Mouse (Mus musculus): Measurements from ENCODE around the gene Mtss1l. TPM values are rescaled to one million over a fixed set of nuclear protein-coding genes. Genes with fewer than 3 reads are reported as not detected.

Mtss1l gene
- polyA plus RNA-seq, 1 experiment: not detected

DNA sequence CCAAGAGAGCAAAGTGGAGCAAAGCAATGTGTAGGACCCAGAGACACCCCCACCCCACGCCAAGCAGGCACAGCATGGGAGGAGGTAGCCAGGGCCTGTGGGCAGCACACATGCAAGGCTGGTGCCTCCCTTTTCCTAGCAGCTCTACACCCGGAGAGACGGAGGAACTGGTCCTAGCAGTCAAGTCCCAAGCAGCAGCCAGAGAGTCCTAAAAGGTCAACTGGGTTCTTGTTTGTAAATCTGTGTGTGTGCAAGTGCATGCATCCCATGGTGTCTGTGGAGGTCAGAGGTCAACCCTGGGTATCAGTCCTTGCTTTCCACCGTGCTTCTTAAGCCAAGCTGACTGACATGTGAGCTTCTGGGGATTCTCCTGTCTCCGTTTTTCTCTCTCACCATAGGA lies 27.1 kb upstream of the Mtss1l start:
- TF ChIP-seq CTCF (IDR thresholded peaks at IDR 0.05; ENCODE audit: insufficient read depth, low read depth, low read length) (no peak), POLR2A (IDR thresholded peaks at IDR 0.05; ENCODE audit: insufficient read depth, low read depth, low read length) (no peak)
- Histone ChIP-seq H3K27ac (ENCODE audit: insufficient read depth, low read depth, low read length) (no peak overlapping the region; the same call in 1 of the 2 replicates), H3K4me1 (ENCODE audit: control insufficient read depth, insufficient read depth, low read length) (peaks cover 39% of the 10 kb centered on the region), H3K4me3 (ENCODE audit: insufficient read depth, low read depth, low read length) (no peak overlapping the region)
- 79% methylated on average over 5 of the region's 5 CpGs for WGBS

DNA sequence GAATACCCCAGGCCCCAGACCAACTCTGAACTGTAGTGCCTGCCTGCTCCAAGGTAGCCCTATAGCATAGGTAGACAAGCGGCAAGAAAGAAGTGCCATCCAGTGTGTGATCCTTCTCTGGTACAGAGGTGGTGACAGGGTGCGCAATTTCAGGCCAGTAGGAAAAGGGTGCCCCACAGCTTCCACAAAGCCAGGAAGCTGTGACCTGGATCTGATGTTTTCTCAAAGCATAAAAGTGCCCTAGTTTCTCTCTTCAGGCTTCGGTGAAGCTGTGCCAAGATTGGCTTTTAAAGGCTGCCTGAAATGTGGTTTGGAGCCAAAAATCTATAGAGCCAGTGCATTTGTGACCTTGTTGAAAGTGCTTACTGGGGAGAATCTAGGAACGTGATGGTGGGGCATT lies 26.4 kb upstream of the Mtss1l start:
- Histone ChIP-seq H3K4me3 (ENCODE audit: insufficient read depth, low read depth, low read length) (no peak overlapping the region), H3K4me1 (ENCODE audit: control insufficient read depth, insufficient read depth, low read length) (peaks cover 41% of the 10 kb centered on the region), H3K27ac (ENCODE audit: insufficient read depth, low read depth, low read length) (peak overlapping the region; percentile 35)
- 55% methylated on average over 4 of the region's 4 CpGs for WGBS
- TF ChIP-seq CTCF (IDR thresholded peaks at IDR 0.05; ENCODE audit: insufficient read depth, low read depth, low read length) (no peak), POLR2A (IDR thresholded peaks at IDR 0.05; ENCODE audit: insufficient read depth, low read depth, low read length) (no peak)

DNA sequence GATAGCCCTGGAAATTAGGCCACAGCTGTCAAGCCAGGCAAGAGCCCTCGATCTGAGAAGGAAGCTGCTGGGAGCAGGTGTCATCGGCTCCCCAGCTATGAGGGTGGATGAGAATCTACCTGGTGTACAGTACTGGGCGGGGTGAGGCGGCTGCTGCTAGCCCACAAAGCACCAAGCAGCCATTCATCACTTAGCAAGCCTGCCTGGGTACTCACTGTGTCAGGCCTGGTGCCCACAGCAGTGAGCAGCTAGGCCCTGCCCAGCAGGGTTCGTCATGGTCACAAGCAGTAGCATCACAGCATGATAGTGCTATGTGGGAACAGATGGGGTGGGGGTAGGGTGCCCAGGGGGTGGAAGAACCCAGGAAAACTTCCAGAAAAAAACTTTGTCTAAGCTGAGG lies 25.8 kb upstream of the Mtss1l start:
- Histone ChIP-seq H3K4me3 (ENCODE audit: insufficient read depth, low read depth, low read length) (no peak overlapping the region), H3K4me1 (ENCODE audit: control insufficient read depth, insufficient read depth, low read length) (peaks cover 41% of the 10 kb centered on the region), H3K27ac (ENCODE audit: insufficient read depth, low read depth, low read length) (peak overlapping the region; percentile 35)
- TF ChIP-seq CTCF (IDR thresholded peaks at IDR 0.05; ENCODE audit: insufficient read depth, low read depth, low read length): no peak
- TF ChIP-seq POLR2A (IDR thresholded peaks at IDR 0.05; ENCODE audit: insufficient read depth, low read depth, low read length): no peak
- 56% methylated on average over 5 of the region's 5 CpGs for WGBS

DNA sequence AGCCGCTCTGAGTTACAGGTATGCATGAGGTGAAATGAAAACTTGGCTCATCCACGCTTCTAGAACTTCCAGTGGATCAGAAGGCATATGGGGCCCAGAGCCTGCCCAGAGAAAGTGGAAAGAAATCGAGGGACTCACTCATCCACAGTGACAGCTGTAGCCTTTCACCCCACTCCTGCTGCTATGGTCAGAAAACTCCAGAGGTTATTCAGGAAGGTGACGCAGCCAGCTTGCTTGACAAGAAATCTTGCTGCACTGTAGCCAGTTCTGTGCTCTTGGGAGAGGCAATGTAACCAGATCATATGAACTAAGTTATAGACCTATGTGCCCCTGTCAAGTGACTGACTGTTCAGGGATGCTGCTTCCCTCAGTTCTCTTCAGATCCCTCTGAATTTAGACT lies 25.2 kb upstream of the Mtss1l start:
- no peak for TF ChIP-seq POLR2A (IDR thresholded peaks at IDR 0.05; ENCODE audit: insufficient read depth, low read depth, low read length)
- TF ChIP-seq CTCF (IDR thresholded peaks at IDR 0.05; ENCODE audit: insufficient read depth, low read depth, low read length): no peak
- Histone ChIP-seq H3K4me1 (ENCODE audit: control insufficient read depth, insufficient read depth, low read length) (peaks cover 41% of the 10 kb centered on the region), H3K4me3 (ENCODE audit: insufficient read depth, low read depth, low read length) (no peak overlapping the region), H3K27ac (ENCODE audit: insufficient read depth, low read depth, low read length) (peak overlapping the region; percentile 33; the same call in 1 of the 2 replicates)
- 87% methylated on average over 4 of the region's 4 CpGs for WGBS

DNA sequence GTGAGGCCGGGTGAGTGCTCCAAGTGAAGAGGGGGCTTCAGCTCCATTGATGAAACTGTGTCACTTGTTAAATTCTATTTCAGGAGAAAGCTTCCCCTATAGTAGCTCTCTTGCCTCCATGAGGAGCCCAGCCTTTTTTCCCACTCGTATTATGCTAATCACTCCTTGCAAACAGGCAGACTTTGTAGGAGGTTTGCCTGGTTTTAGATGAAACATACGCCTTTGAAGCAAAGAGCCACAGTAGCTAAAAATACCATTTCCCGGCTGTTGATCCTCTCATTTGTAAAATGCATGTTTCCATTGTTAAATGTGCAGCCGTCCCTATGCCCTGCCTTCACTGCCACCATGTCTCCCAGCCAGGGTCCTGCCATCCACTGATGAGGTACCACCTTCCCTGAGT lies 23.7 kb upstream of the Mtss1l start:
- Histone ChIP-seq H3K4me3 (ENCODE audit: insufficient read depth, low read depth, low read length) (no peak overlapping the region), H3K27ac (ENCODE audit: insufficient read depth, low read depth, low read length) (peak overlapping the region; percentile 54), H3K4me1 (ENCODE audit: control insufficient read depth, insufficient read depth, low read length) (peaks cover 45% of the 10 kb centered on the region)
- no peak for TF ChIP-seq POLR2A (IDR thresholded peaks at IDR 0.05; ENCODE audit: insufficient read depth, low read depth, low read length)
- TF ChIP-seq CTCF (IDR thresholded peaks at IDR 0.05; ENCODE audit: insufficient read depth, low read depth, low read length): no peak
- WGBS: 36% methylated on average over 5 of the region's 5 CpGs

DNA sequence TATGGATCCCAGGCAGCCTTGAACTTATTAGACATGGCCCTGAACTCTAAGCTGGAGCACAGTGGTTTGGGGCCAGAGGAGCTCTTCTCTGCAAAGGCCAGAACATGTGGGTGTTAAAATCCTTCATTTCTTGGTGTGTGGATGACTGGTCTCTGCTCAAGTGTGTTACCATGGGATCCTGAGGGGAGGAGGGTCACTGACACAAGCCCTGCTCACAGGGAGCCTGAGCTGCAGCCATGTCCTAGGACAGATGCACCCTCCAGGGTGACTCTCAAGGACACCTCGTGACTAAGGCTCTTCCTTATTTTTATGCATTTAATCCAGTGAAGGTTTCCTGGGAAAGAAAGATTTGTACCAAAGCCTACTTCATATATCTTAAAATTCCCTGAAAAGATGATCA lies 23.2 kb upstream of the Mtss1l start:
- peak overlapping the region; percentile 54 for H3K27ac ChIP-seq (ENCODE audit: insufficient read depth, low read depth, low read length)
- peaks cover 50% of the 10 kb centered on the region for H3K4me1 ChIP-seq (ENCODE audit: control insufficient read depth, insufficient read depth, low read length)
- TF ChIP-seq POLR2A (IDR thresholded peaks at IDR 0.05; ENCODE audit: insufficient read depth, low read depth, low read length) (no peak), CTCF (IDR thresholded peaks at IDR 0.05; ENCODE audit: insufficient read depth, low read depth, low read length) (no peak)
- no peak overlapping the region for H3K4me3 ChIP-seq (ENCODE audit: insufficient read depth, low read depth, low read length)
- WGBS: 55% methylated on average over 1 of the region's 1 CpGs

DNA sequence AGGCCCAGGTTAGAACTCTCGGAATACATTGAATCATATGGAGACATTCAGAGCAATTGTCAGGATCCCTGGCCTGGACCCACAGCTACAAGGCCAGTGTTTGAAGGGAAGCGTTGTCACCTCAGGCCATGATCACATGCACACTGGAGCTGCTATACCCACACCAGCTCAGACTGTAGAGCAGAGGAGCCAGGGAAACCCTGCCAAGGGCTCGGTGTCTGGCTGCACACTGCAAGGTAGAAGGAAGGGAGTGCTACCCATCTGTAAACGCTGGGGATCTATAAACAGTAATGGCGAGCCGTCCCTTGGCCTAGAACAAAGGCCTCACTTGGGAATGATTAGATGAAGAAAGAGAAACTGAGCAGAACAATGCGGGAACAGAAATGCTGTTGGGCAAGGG lies 21.8 kb upstream of the Mtss1l start:
- TF ChIP-seq POLR2A (IDR thresholded peaks at IDR 0.05; ENCODE audit: insufficient read depth, low read depth, low read length): no peak
- peaks cover 56% of the 10 kb centered on the region for H3K4me1 ChIP-seq (ENCODE audit: control insufficient read depth, insufficient read depth, low read length)
- no peak overlapping the region for H3K27ac ChIP-seq (ENCODE audit: insufficient read depth, low read depth, low read length)
- H3K4me3 ChIP-seq (ENCODE audit: insufficient read depth, low read depth, low read length): no peak overlapping the region
- 86% methylated on average over 7 of the region's 7 CpGs for WGBS

DNA sequence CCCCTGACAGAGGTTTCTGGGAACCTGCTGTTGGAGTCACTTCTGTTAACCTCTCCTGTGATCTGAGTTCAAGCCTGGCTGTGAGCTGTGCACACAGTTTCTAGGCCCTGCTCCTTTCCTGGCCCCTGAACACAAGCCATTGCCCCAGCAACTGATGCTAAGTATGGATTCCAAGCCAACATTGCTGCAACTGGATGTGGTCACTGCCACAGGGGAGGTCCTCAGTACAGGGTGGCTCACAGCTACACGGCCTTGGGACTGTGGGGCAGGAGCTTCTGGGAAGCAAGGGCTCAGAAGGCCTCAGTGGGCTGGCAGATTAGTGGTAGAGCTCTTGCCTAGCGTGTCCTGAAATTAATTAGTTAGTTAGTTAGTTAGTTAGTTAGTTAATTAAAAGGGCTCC lies 20.7 kb upstream of the Mtss1l start:
- WGBS: 88% methylated on average over 2 of the region's 2 CpGs
- TF ChIP-seq CTCF (IDR thresholded peaks at IDR 0.05; ENCODE audit: insufficient read depth, low read depth, low read length): no peak
- no peak for TF ChIP-seq POLR2A (IDR thresholded peaks at IDR 0.05; ENCODE audit: insufficient read depth, low read depth, low read length)
- no peak overlapping the region for H3K27ac ChIP-seq (ENCODE audit: insufficient read depth, low read depth, low read length)
- H3K4me1 ChIP-seq (ENCODE audit: control insufficient read depth, insufficient read depth, low read length): peaks cover 54% of the 10 kb centered on the region
- H3K4me3 ChIP-seq (ENCODE audit: insufficient read depth, low read depth, low read length): no peak overlapping the region

DNA sequence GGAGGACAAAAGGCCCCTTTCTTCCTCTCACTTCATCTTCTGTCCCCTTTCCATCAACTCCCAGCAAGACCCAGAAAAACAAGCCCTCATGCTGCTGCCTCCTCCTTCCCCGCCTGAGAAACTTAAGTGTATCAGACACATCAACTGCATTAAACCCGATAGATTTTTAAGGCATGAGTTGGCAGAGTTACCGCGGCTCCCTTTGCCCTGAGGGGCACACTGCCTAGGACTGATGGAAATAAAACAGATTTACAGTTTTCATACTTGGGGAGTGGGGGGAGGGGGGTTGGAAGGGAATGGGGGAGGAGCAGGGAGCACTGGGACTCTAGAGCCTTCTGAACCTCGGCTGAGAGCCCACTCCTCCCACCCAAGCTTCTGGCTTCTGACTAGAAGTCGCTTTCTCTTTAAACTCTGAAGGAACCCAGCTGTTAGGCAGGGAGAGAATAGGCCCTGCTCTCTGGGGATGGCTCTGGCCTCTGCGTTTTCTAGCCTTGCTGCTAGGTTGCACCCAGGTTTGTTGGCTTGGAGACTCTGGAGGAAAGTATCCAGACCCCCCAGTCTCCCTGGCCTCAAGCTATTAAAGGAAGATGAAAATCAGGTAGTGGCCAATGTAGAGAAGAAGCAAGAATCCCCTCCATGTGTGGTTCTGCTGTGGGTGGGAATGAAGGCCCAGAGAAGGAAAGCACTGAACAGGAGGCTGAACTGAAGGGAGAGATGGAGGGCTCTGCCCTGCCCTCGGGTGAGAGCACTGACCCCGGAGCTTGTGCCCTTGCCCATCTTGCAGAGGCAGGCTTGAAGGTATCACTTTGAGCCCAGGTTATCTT lies 18.4 kb upstream of the Mtss1l start:
- Histone ChIP-seq H3K4me3 (ENCODE audit: insufficient read depth, low read depth, low read length) (no peak overlapping the region), H3K4me1 (ENCODE audit: control insufficient read depth, insufficient read depth, low read length) (peaks cover 40% of the 10 kb centered on the region), H3K27ac (ENCODE audit: insufficient read depth, low read depth, low read length) (peak overlapping the region; percentile 61)
- WGBS: 34% methylated on average over 9 of the region's 9 CpGs
- TF ChIP-seq CTCF (IDR thresholded peaks at IDR 0.05; ENCODE audit: insufficient read depth, low read depth, low read length) (no peak), POLR2A (IDR thresholded peaks at IDR 0.05; ENCODE audit: insufficient read depth, low read depth, low read length) (no peak)
